Mouse (Mus musculus) kidney, postnatal 0 days (tissue): ENCODE data around the gene B4galt3. TPM values are rescaled to one million over a fixed set of nuclear protein-coding genes. Genes with fewer than 3 reads are reported as not detected.

ENCODE experiments used
- ATAC-seq: fragments of 200-750 bp; cut with Nextera tagmentation; replicated peaks from 2 replicates; pipeline ENCODE4 v1.8.0; 2017; ENCODE audit warnings: low read depth, moderate number of reproducible peaks, moderate TSS enrichment, moderate library complexity; ENCODE audit not compliant: low FRiP score
- DNase-seq: peaks from one replicate; pipeline ENCODE4 v3.0.0-alpha.2; 2016; ENCODE audit warnings: low spot score
- H3K27ac ChIP-seq: fragments of 300-500 bp; sonication (generic); 2 replicates; pipeline ENCODE4 v1.5.1; 2014; ENCODE audit warnings: mild to moderate bottlenecking
- H3K27me3 ChIP-seq: fragments of 300-500 bp; sonication (generic); 2 replicates; pipeline ENCODE4 v1.6.1; 2014; ENCODE audit warnings: low read length, mixed read lengths; ENCODE audit not compliant: insufficient read depth
- H3K36me3 ChIP-seq: fragments of 300-500 bp; sonication (generic); 2 replicates; pipeline ENCODE4 v1.6.1; 2014; ENCODE audit warnings: low read length, mixed read lengths; ENCODE audit not compliant: insufficient read depth
- H3K4me1 ChIP-seq: fragments of 300-500 bp; sonication (generic); replicated peaks from 2 replicates; pipeline ENCODE4 v1.6.1; 2014; ENCODE audit warnings: antibody characterized with exemption, low read length, mixed read lengths; ENCODE audit not compliant: insufficient read depth
- H3K4me2 ChIP-seq: fragments of 300-500 bp; sonication (generic); 2 replicates; pipeline ENCODE4 v1.6.1; 2014; ENCODE audit warnings: mild to moderate bottlenecking, low read length, moderate library complexity, mixed read lengths
- H3K4me3 ChIP-seq: fragments of 300-500 bp; sonication (generic); replicated peaks from 2 replicates; pipeline ENCODE4 v1.5.1; 2014; ENCODE audit warnings: low read depth, low read length
- H3K9ac ChIP-seq: fragments of 300-500 bp; sonication (generic); 2 replicates; pipeline ENCODE4 v1.6.1; 2014; ENCODE audit warnings: low read depth, low read length
- H3K9me3 ChIP-seq: fragments of 300-500 bp; sonication (generic); replicated peaks from 2 replicates; pipeline ENCODE4 v1.6.1; 2016; ENCODE audit warnings: low read length, inconsistent platforms, mixed read lengths
- CTCF ChIP-seq: IDR thresholded peaks from 2 replicates; pipeline ENCODE4 v1.5.1; 2016; ENCODE audit warnings: antibody characterized with exemption, low read depth, mild to moderate bottlenecking, moderate library complexity
- WGBS: fragments of 180-500 bp; shearing (Covaris S2); extraction: QIAGEN DNeasy Blood & Tissue Kit; methylation state at CpG from one replicate; pipeline ENCODE4 v1.1.7; 2014; 5-methylcytosine and 5-hydroxymethylcytosine counted together
- polyA plus RNA-seq: library from polyadenylated mRNA; unstranded; fragments of >200 nt; fragmentation: Nextera tagmentation; extraction: Ambion mirVana; gene quantifications from 2 replicates; pipeline ENCODE4 v1.2.1, GENCODE M21; 2015

B4galt3 gene
- polyA plus RNA-seq, 1 experiment from 2014 or later: 63.9 TPM

- no peak for ATAC-seq
- Histone ChIP-seq H3K4me2 (peak overlapping the region; percentile 48), H3K27me3 (no peaks in the 10 kb centered on the region), H3K4me3 (peak overlapping the region; percentile 24), H3K9me3 (no peaks in the 10 kb centered on the region), H3K4me1 (no peaks in the 10 kb centered on the region), H3K27ac (no peak overlapping the region), H3K36me3 (no peaks in the 10 kb centered on the region), H3K9ac (peak overlapping the region; percentile 31; the same call in 1 of the 2 replicates)
- WGBS: 25% methylated on average over 5 of the region's 5 CpGs
- TF ChIP-seq CTCF: no peak
- DNase-seq: no peak
These were observed 50.0 kb downstream of the B4galt3 start for GRCm38 (mm10) chr1:171320151-171320550.

DNA sequence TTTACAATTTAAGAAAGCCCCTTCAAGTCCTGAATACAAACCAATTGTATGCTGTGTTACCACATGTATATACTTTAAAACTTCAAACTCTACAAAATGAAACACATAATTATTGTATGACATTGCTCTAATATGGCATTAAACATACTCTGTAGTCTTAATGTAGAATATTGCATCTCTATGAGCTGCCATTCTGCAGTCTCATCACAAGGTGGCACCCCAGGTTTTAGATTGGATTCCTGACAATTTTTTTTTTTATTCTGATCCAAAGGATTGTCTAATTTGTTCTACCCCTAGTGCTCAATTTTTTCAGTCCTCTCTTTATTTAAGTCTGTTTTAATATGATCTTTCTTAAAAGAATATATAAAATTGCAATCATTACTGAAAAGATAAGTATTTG is 51.3 kb downstream of the B4galt3 start:
- peak; percentile 80 for TF ChIP-seq CTCF
- Histone ChIP-seq H3K4me3 (no peak overlapping the region), H3K9ac (no peak overlapping the region), H3K4me1 (no peaks in the 10 kb centered on the region), H3K27me3 (no peaks in the 10 kb centered on the region), H3K27ac (no peak overlapping the region), H3K4me2 (no peak overlapping the region), H3K36me3 (no peaks in the 10 kb centered on the region), H3K9me3 (no peaks in the 10 kb centered on the region)
- peak; percentile 76 for DNase-seq
- no peak for ATAC-seq

- Histone ChIP-seq H3K27ac (peak overlapping the region; percentile 36; the same call in 1 of the 2 replicates), H3K4me2 (no peak overlapping the region), H3K4me3 (no peak overlapping the region), H3K9ac (no peak overlapping the region), H3K36me3 (no peaks in the 10 kb centered on the region), H3K9me3 (no peaks in the 10 kb centered on the region), H3K27me3 (no peaks in the 10 kb centered on the region), H3K4me1 (no peaks in the 10 kb centered on the region)
- WGBS: 82% methylated on average over 1 of the region's 1 CpGs
- TF ChIP-seq CTCF: no peak
- ATAC-seq: peak; percentile 63; the same call in 1 of the 2 replicates
- no peak for DNase-seq
These were observed 51.9 kb downstream of the B4galt3 start for GRCm38 (mm10) chr1:171322012-171322411.

DNA sequence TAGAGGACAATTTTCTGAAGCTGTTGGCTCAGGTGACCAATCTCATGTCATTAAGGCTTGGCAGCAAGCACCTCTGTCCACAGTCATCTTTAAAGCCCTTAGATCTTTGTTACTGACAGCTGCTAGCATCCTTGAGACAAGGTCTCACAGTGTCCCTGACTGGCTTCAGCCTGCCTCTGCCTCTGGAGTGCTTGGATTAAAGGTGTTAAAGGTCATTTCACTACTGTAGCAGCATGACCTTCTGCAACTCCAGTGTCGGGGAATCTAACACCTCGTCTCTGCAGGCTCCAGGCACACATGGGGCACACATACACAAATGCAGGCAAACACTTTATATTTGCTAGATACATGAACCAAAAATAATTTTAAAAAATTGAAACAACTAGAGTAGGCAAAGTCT is 55.4 kb downstream of the B4galt3 start:
- DNase-seq (no peak), ATAC-seq (no peak)
- H3K9me3 ChIP-seq: no peaks in the 10 kb centered on the region
- no peaks in the 10 kb centered on the region for H3K36me3 ChIP-seq
- no peak overlapping the region for H3K9ac ChIP-seq
- WGBS: 65% methylated on average over 2 of the region's 2 CpGs
- TF ChIP-seq CTCF: no peak
- no peak overlapping the region for H3K4me2 ChIP-seq
- H3K4me3 ChIP-seq: no peak overlapping the region
- no peak overlapping the region for H3K27ac ChIP-seq
- no peaks in the 10 kb centered on the region for H3K27me3 ChIP-seq
- peaks cover 8% of the 10 kb centered on the region; the same call in 1 of the 2 replicates for H3K4me1 ChIP-seq

Other genes starting within 250 kb of the B4galt3 start
- 12.1 and 13.2 TPM in 2 replicates for gene Fcgr3, start 205.4 kb upstream of the B4galt3 start, polyA plus RNA-seq
- 4.6 TPM in 2 replicates for gene Cfap126, start 156.4 kb upstream of the B4galt3 start, polyA plus RNA-seq
- gene Sdhc, start 119.7 kb upstream of the B4galt3 start, polyA plus RNA-seq: 381 and 403 TPM in 2 replicates
- gene Mpz, start 119.6 kb upstream of the B4galt3 start, polyA plus RNA-seq: 0.77 and 1.2 TPM in 2 replicates
- 8.9 and 9.9 TPM in 2 replicates for gene Pcp4l1, start 74.1 kb upstream of the B4galt3 start, polyA plus RNA-seq
- 1.1 and 1.7 TPM in 2 replicates for gene Nr1i3, start 56.4 kb upstream of the B4galt3 start, polyA plus RNA-seq
- gene Tomm40l, start 47.8 kb upstream of the B4galt3 start, polyA plus RNA-seq: 32.3 and 32.4 TPM in 2 replicates
- 20.2 and 21.1 TPM in 2 replicates for gene Apoa2, start 45.3 kb upstream of the B4galt3 start, polyA plus RNA-seq
- gene Fcer1g, start 36.0 kb upstream of the B4galt3 start, polyA plus RNA-seq: 38.8 and 50.1 TPM in 2 replicates
- gene Adamts4, start 19.9 kb upstream of the B4galt3 start, polyA plus RNA-seq: 5.2 and 7.0 TPM in 2 replicates
- gene Ndufs2, start 18.9 kb upstream of the B4galt3 start, polyA plus RNA-seq: 375 and 405 TPM in 2 replicates
- 46.4 and 48.2 TPM in 2 replicates for gene Ppox, start 10.9 kb downstream of the B4galt3 start, polyA plus RNA-seq
- 59.4 and 63.3 TPM in 2 replicates for gene Usp21, start 17.7 kb downstream of the B4galt3 start, polyA plus RNA-seq
- 133 and 136 TPM in 2 replicates for gene Ufc1, start 24.7 kb downstream of the B4galt3 start, polyA plus RNA-seq
- gene Dedd, start 58.8 kb downstream of the B4galt3 start, polyA plus RNA-seq: 43.9 and 46.0 TPM in 2 replicates
- gene Nit1, start 75.3 kb downstream of the B4galt3 start, polyA plus RNA-seq: 59.8 and 64.4 TPM in 2 replicates
- gene Pfdn2, start 75.3 kb downstream of the B4galt3 start, polyA plus RNA-seq: 92.1 and 105 TPM in 2 replicates
- 5.7 and 6.4 TPM in 2 replicates for gene Klhdc9, start 90.5 kb downstream of the B4galt3 start, polyA plus RNA-seq
- 3.7 and 3.8 TPM in 2 replicates for gene Nectin4, start 99.8 kb downstream of the B4galt3 start, polyA plus RNA-seq
- gene Arhgap30, start 118.6 kb downstream of the B4galt3 start, polyA plus RNA-seq: 0.83 and 0.99 TPM in 2 replicates
- gene Usf1, start 141.0 kb downstream of the B4galt3 start, polyA plus RNA-seq: 64.0 and 73.0 TPM in 2 replicates
- 3.6 and 4.8 TPM in 2 replicates for gene Tstd1, start 148.5 kb downstream of the B4galt3 start, polyA plus RNA-seq
- gene F11r, start 167.2 kb downstream of the B4galt3 start, polyA plus RNA-seq: 93.0 and 114 TPM in 2 replicates
- gene Alyref2, start 233.2 kb downstream of the B4galt3 start, polyA plus RNA-seq: 14.8 and 14.9 TPM in 2 replicates